Mouse (Mus musculus): ENCODE measurements at regions not wholly inside any gene's neighbourhood (a gene's known extent, or its start where the extent isn't known, plus 50 kb on each side); places are given as distances from the start of the nearest gene placed in this dataset.

GRCm38 (mm10) chr13:41899837-41900463, 52.5 kb upstream of the Adtrp start:
- no peak for ATAC-seq (replicated peaks; ENCODE audit: low read depth, poor library complexity, severe bottlenecking)

- no peak for ATAC-seq (replicated peaks; ENCODE audit: low read depth, poor library complexity, severe bottlenecking)
These were observed 51.8 kb upstream of the Adtrp start for GRCm38 (mm10) chr13:41899281-41899680.

- ATAC-seq (replicated peaks; ENCODE audit: low read depth, poor library complexity, severe bottlenecking) = no peak
These were observed 50.2 kb upstream of the Adtrp start for GRCm38 (mm10) chr13:41897481-41898317.

Measured in common myeloid progenitor, adult 5-6 weeks (primary cell).